Mouse (Mus musculus): ENCODE results near the gene Vps13a. TPM values are rescaled to one million over a fixed set of nuclear protein-coding genes. Genes with fewer than 3 reads are reported as not detected.
"Not testable (repeated sequence)": the region's sequence is repeated elsewhere in the genome, so short reads cannot be mapped to it uniquely, and the experiment has no call there.

The Vps13a gene
- 10 to 100 TPM; 57.2 to 72.9 TPM for total RNA-seq (2021)

DNA sequence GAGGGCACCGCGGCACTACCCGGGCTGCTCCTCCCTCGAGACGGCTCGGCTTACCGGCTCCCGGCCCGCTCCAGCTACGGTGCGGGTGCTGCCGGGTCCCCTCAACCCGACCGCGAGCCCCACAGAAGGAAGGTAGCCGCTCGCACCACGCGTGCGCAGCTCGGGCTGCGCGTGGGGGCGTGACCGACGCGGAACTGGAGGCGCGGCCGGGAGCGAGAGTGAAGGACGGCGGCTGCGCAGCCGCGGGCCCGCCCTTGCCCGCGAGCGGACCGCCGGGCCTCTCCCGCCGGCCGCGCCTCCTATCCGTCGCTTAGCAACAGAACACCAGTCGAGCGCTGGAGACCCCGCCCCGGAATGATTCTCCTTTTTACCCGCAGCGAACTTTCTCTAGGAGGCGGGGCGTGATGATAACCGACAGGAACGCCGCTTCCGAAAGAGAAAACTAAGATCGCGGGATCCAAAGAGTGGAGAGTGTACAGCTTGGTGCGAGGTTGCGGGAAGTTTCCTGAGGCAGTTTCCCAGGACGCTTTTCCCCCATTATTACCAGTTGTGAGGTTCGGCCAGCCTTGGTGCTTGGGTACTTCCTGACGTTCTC, at the start of gene Vps13a:
TSS of gene Vps13a (minus strand) at position 144 of the 595 bp plus-strand sequence.
- peak; percentile 76 to 81 for DNase-seq (ENCODE audit: extremely low spot score in 1 of 2, low spot score in 1 of 2)

DNA sequence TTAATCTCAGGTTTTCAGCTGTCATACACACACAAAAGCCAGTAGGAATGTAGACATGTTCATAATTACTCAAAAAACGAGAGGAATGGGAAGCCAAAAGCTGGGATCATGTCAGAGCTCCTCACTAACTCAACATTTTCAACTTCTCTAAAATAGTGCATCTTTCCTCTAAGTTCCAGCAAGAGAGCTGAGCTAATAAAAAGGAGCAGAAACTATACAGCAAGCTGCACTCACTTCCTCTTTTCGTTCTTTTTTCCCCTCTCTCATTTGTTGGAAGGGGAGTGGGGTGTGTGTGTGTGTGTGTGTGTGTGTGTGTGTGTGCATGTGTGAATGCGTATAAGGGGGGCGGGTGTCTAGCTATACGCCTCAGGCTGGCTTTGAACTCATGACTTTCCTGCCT, 46.9 kb upstream of the Vps13a start:
- no peak for DNase-seq (ENCODE audit: extremely low spot score in 1 of 2, low spot score in 1 of 2)

DNA sequence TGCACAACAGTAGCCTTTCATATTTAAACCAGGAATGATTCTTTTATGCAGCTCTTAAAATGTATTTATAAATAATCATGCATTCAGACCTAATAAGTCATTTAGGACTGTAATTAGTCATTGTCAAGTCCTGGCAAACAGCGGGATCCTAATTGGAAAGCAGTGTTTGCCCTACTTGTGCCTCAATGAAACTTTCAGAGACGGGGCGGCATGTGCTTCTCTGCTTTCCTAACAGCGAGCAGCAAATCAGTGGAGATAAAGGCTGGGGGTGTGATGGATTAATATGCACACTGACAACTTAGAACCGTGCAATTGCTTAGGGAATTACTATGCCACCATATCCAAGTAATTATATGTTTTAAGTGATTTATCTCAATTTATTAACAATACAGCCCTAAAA, 44.5 kb upstream of the Vps13a start:
- DNase-seq (ENCODE audit: extremely low spot score in 1 of 2, low spot score in 1 of 2) = no peak

DNA sequence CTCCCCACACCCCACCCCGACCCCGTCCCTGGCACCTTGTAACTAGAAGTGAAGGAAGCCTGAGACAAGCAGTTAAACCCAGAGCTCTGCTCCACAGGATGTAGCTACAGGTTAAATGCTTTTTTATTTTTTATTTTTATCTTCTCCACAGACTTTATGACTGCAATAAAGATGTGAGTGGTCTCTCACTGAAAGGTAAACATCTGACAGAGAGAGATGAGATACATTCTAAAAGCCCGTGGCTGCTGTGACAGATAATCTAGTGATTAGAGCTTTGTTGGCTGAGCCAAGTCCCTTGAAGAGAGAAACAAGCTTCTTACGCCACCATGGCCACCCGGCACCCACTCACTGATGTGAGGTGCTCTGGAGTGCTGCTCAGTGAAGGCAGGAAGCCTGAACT, 34.1 kb upstream of the Vps13a start:
- DNase-seq (ENCODE audit: extremely low spot score in 1 of 2, low spot score in 1 of 2) = no peak

DNA sequence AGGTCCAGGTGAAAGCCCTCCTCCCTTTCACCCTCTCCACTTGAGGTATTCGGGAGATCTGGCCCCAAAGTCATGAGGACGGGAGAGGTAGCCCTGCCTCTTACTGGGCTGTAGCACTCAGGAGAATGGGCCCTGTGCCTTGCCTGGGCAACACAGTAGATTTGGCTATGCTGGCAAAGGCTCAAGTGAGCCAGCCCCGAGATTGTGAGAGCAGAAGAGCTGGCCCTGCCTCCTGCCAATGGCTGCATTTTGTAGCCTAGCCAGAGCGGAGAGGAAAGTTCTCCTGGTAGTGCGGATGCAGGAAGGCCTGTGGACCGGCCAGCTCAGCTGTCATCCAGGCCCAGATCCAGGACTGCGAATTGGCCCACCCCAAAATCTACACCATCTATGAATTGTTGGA, 32.6 kb upstream of the Vps13a start:
- no peak for DNase-seq (ENCODE audit: extremely low spot score in 1 of 2, low spot score in 1 of 2)

DNA sequence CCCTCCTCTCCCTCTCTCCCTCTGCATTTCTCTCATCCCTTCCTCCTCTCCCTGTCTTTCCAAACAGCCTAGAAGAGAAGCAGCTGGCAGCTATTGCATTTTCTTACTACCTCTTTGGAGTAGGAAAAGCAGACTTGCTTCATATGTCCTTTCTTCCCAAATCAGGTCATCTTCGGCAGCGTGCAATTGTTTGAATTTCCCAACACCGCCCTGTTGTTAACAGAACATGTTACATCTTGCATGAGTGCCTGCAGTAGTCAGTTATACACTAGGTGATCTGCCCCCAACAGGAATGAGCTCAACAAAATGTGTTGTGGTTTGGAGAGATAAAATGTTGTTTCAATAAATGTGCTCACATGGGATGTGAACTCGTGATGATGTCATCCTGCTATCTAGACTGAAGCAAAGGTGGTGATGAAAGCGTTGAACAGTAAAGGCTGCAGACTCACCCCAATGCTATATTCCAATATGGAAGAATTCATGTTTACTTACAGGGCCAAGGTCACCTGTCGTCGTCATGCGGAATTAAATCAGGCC, 31.4 kb upstream of the Vps13a start:
- no peak for DNase-seq (ENCODE audit: extremely low spot score in 1 of 2, low spot score in 1 of 2)

DNA sequence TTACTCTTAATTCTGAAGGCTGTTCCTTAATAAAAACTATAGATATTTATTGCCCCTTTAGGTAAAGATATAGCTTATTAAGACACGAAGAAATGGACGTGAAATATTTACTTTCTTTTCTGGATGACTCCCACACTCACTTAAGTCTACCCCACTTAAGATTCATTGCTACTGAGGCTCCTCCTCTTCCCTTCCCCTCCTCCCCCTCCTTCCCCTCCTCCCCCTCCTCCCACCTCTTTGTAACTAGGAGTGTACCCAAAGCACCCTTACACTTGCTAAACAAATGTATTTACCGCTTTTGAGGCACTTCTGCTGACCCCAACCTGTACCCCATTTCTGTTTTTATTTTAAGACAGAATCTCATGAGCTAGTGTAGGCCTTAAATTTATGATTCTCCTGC, 24.4 kb upstream of the Vps13a start:
- no peak for DNase-seq (ENCODE audit: extremely low spot score in 1 of 2, low spot score in 1 of 2)

DNA sequence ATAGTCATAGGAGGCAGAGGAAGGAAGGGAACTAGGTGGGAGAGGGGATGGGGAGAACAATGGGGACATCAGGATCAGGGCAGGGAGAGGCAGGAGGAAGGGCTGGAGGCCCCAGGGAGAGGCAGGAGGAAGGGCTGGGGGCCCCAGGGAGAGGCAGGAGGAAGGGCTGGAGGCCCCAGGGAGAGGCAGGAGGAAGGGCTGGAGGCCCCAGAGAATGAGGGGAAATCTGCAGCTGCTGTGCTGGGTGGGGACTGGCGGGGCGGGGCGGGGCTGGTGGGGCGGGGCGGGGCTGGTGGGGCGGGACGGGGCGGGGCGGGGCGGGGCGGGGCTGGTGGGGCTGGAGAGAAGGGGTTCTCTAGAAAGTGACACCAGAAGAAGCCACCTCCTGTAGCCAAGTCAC, 23.8 kb upstream of the Vps13a start:
- no peak for DNase-seq (ENCODE audit: extremely low spot score in 1 of 2, low spot score in 1 of 2)

DNA sequence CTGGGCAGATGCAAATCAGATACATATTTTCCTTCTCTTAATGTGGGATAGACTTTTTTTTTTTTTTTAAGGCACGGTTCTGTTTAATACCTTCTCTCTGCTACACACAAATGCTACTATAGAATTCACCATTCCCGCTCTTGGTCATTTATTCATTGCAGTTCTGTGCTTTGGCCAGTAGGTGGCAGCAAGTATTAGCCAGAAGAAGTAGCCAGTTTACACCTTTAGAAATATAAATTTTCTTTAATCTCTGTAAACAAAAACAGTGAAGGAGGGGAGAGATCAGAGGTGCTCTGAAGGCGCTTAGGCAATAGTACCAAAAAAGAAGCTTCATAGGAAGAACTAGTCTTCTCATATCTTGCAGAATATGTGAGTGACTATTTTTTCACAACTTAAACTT, 22.0 kb upstream of the Vps13a start:
- peak in 1 of 2 experiments; percentile 54 for DNase-seq (ENCODE audit: extremely low spot score in 1 of 2, low spot score in 1 of 2)

DNA sequence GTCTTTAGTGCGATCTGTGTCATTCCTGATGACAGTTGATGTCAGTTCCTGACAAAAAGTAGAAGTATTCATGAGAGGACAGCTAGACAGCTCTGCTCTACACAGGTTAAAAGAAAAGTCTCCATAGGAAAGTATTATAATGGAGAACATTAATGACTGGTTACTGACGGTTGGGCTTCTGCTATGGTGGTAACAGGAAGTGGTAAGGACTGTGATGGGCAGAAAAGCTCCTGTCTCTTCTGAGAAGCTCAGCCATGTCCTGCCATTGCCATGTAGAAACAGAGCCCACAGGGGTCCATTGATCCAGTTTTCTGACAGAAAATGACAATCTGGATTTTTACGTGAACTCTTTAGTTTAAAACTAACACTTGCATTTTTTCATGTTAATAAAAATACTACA, 21.4 kb upstream of the Vps13a start:
- DNase-seq (ENCODE audit: extremely low spot score in 1 of 2, low spot score in 1 of 2) = no peak

DNA sequence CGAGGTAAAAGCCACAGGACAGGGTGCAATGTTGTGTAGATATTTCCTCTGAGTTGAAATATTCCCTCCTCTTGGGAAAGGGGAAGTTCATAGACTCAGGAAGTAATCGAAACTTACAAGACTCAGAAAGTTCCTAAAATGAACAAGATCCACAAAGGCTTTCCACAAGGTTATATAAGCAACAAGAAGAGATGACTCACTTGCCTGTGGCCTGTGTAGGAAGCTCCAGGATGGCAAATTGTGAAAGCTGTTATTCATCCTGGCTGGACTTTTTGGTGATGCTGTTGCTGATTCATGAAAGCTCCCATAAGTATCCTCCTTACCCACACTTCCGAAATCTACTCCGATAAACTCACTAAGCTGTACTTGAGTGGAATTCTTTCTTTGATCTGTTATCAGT, 17.2 kb upstream of the Vps13a start:
- DNase-seq (ENCODE audit: extremely low spot score in 1 of 2, low spot score in 1 of 2) = no peak

DNA sequence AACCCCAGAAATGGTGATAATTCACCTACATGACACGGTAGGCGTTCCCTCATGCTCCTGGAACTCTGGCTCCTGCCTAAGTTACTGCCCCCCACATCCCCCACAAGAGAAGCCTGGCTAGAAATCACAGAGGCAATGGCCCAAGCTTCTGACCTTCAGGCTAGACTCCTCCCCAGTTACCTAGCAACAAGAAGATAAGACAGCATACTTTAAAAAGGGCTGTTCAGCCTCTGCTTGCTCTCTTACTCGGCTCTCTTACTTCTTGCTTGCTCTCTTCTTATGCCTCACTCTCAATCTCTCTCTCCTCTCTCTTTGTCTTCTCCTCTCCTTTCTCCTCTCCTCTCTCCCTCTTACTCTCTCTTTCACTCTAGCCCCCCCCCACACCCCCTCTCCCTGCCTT, 13.8 kb upstream of the Vps13a start:
- not testable (repeated sequence) for DNase-seq (ENCODE audit: extremely low spot score in 1 of 2, low spot score in 1 of 2)

DNA sequence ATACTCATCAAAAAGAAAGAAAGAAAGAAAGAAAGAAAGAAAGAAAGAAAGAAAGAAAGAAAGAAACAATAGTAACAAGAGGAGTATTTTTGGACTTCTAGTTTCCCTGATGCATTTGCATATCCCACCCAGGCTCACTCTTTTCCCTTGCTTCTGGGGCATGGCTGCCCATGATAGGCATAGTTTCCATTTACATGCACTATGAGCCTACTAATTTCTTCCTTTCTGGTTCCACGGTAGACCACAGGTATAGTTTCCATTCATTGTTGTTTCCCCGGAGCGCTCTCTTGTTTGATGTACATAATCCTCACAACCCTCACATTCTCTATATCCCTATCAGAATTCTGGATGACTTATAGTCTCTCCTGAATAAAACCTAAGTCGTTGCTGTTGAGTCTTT, 9.2 kb upstream of the Vps13a start:
- no peak for DNase-seq (ENCODE audit: extremely low spot score in 1 of 2, low spot score in 1 of 2)

DNA sequence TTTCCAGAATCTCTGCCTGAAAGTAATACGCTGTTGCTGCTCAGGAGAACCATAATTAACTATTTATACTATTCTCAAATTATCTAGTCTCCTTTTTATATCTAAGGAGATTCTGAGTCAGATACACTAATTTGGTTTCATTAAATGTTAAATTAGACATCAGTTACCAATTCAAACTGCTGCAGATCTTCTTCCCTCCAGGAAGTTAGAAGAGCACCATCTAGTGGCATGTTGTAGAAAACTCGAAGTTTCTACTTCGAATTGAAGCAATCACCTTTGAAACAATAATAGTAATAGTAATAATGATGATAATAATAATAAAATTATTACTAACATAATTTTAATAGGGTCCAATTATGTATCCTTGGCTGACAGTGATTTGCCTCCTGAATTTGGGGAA, 4.1 kb upstream of the Vps13a start:
- DNase-seq (ENCODE audit: extremely low spot score in 1 of 2, low spot score in 1 of 2) = no peak

DNA sequence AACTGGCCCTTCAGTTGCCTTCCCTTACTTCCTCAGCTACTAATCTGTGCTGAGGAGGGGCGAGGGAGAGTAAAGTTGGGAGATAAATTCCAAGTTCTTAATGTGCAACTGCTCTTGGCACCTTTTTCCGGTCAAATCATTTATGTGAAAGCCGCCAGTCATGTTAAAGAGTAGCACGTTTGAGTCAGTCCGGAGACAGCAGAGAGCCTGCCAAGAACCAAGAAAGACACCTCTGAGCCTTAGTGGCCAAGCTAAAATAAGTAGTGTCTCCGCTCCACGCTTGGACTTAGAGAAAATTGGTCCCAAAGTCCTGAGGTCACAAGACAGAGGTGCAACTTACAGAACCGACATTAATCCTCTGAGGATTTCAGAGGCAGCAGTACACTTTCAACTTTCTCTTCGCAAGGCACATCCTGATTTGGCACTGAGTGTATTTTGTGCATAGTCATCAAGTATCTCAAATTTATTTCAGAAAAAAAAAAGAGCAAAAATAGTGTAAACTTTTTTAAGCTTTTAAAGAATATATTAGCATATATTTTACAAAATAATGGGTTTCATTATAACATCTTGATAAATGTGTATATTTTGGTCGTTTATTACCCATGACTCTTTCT, 780 bp upstream of the Vps13a start:
- no peak for DNase-seq (ENCODE audit: extremely low spot score in 1 of 2, low spot score in 1 of 2)

DNA sequence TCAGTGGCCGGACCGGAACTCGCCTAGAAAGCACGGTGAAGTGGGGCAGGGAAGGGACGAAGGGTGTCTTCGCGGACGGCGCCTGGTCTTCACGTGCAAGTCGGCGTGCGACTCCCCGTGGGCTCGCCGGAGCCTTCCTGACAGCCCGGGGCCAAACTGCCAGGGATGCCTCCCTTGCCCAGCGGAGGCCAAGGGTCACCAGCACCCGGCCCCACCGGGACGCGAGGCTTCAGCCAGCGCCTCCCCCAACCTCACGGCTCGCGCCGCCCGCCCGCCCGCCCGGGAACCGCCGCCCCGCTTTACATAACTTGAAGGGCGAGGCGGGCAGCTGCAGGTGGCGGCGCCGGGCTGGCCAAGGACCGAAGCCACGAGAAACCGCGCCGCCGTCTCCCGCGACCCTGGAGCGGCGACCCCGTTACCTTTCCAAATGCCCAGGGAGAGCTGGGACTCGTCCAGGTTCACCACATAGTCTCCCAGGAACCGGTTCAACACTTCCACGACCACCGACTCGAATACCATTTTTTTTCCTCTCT, 416 bp downstream of the Vps13a start:
- peak; percentile 32 to 36 for DNase-seq (ENCODE audit: extremely low spot score in 1 of 2, low spot score in 1 of 2)

DNA sequence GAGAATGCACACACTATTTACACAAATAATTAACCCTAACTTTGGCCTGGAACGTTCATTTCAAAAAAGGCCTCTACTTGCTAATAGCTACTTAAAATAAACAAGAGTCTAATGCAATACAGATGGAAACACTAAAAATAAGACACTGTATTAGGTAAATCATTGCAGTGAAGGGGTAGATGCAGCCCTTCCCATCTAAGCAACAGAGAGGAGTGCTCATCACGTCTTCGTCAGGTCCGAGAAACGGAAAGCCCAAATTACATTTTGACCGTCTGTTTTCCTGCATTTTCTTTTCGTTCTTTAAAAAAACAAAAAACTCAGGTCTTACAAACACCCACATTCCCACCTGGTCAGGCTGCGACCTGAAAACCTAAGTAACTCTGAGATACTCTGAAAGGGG, 947 bp downstream of the Vps13a start:
- no peak for DNase-seq (ENCODE audit: extremely low spot score in 1 of 2, low spot score in 1 of 2)

DNA sequence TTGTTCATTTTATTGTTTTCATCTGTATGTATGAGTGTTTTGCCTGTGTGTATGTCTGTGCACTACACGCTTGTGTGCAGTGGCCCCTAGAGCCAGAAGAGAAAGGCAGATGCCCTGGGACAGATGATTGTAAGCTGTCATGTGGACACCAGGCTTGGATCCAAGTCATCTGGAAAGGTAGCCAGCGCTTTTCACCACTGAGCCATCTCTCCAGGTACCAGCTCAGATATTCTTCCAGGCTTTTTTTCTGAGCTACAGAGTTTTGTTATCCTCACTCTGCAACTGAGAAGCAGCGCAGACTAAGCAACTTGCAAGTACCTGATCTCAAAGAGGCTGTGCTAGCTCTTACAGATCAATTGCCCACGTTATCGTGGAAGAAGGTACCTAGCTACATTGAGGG, 1.5 kb downstream of the Vps13a start:
- DNase-seq (ENCODE audit: extremely low spot score in 1 of 2, low spot score in 1 of 2) = no peak

DNA sequence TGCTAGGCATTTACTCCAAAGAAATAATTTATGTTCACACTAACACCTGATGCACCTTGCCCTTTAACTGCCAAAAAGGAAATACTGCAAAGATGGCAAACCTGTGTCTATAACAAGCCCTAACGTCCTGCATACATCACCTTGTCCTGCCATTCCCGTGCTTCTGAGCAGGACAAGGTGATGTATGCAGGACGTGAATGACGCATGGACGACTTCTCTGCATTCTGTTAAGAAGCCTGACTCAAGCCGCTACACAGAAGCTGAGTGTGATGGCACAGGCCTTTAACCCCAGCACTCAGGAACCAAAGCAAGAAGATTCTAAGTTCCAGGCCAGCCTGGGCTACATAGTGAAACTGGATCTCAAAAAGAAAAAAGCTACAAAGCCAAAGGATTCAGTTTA, 2.2 kb downstream of the Vps13a start:
- DNase-seq (ENCODE audit: extremely low spot score in 1 of 2, low spot score in 1 of 2) = no peak

DNA sequence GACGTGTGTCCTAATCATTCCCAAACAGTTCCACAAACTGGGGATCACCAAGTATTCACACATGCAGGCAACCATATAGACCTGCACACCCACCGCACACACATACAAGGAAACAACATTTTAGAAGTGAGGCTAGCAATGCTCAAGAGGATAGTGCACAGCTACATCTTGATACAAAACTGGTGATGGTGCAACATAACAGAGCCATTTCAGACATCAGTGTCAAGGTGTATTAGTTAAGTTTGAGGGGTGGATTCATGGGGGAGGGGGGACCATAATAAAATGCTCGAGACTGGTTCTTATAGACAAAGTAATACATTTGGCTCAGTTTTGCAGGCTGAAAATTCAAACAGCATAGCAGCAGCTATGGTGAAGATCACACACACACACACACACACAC, 2.8 kb downstream of the Vps13a start:
- DNase-seq (ENCODE audit: extremely low spot score in 1 of 2, low spot score in 1 of 2) = no peak

DNA sequence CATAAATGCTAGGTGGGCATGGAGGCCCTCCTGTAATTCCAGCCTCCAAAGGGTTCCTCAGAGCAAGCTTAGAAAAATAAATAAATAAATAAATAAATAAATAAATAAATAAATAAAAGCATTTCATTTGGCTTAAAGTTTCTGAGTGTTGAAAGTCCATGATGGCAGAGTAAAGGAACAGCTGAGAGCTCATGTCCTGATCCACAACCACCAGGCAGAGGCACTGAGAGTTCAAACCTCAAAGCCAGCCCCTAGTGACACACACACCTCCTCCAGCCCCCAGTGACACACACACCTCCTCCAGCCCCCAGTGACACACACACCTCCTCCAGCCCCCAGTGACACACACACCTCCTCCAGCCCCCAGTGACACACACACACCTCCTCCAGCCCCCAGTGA, 3.3 kb downstream of the Vps13a start:
- DNase-seq (ENCODE audit: extremely low spot score in 1 of 2, low spot score in 1 of 2) = not testable (repeated sequence)

Measured in layer of hippocampus, postnatal 25 days (tissue).